Mouse (Mus musculus): Measurements from ENCODE around the gene Pcid2.

- TF ChIP-seq CTCF (IDR thresholded peaks at IDR 0.05; ENCODE audit: borderline replicate concordance, insufficient read depth, low read length) (no peak), POLR2A (IDR thresholded peaks at IDR 0.05; ENCODE audit: low read depth, low read length) (no peak)
Measured at GRCm38 (mm10) chr8:13108967-13109366, 3.7 kb upstream of the Pcid2 start.

Data from embryonic fibroblast, embryonic 13.5 days (primary cell).